Mouse (Mus musculus) liver, postnatal 0 days (tissue): ENCODE results near the gene Fam131b. TPM values are rescaled to one million over a fixed set of nuclear protein-coding genes. Genes with fewer than 3 reads are reported as not detected.
A peak's percentile ranks its signal among the peaks of the same experiment; 100 is the strongest.

Experiments used
- ATAC-seq: fragments of 200-750 bp; cut with Nextera tagmentation; 2 replicates; pipeline ENCODE4 v1.8.0; 2017; ENCODE audit warnings: mild to moderate bottlenecking, moderate library complexity
- DNase-seq: peaks from one replicate; pipeline ENCODE4 v3.0.0-alpha.2; 2016
- H3K27ac ChIP-seq: fragments of 300-500 bp; sonication (generic); 2 replicates; pipeline ENCODE4 v1.5.1; 2014; ENCODE audit warnings: antibody characterized with exemption, moderate library complexity, mild to moderate bottlenecking, low read depth
- H3K27me3 ChIP-seq: fragments of 300-500 bp; sonication (generic); 2 replicates; pipeline ENCODE4 v1.6.1; 2014; ENCODE audit warnings: low read length, control low read depth, mixed read lengths; ENCODE audit not compliant: insufficient read depth
- H3K36me3 ChIP-seq: fragments of 300-500 bp; sonication (generic); replicated peaks from 2 replicates; pipeline ENCODE4 v1.6.1; 2014; ENCODE audit warnings: mild to moderate bottlenecking, control low read depth, low read length, moderate library complexity, mixed read lengths; ENCODE audit not compliant: insufficient read depth
- H3K4me1 ChIP-seq: fragments of 300-500 bp; sonication (generic); 2 replicates; pipeline ENCODE4 v1.6.1; 2014; ENCODE audit warnings: antibody characterized with exemption, mild to moderate bottlenecking, control low read depth; ENCODE audit not compliant: insufficient read depth
- H3K4me2 ChIP-seq: fragments of 300-500 bp; sonication (generic); 2 replicates; pipeline ENCODE4 v1.6.1; 2014; ENCODE audit warnings: low read depth, mild to moderate bottlenecking, low read length, moderate library complexity, mixed read lengths
- H3K4me3 ChIP-seq: fragments of 300-500 bp; sonication (generic); 2 replicates; pipeline ENCODE4 v1.5.1; 2014; ENCODE audit warnings: low read depth, low read length
- H3K9ac ChIP-seq: fragments of 300-500 bp; sonication (generic); replicated peaks from 2 replicates; pipeline ENCODE4 v1.6.1; 2014; ENCODE audit warnings: mild to moderate bottlenecking, moderate library complexity
- H3K9me3 ChIP-seq: fragments of 300-500 bp; sonication (generic); 2 replicates; pipeline ENCODE4 v1.6.1; 2016; ENCODE audit warnings: mild to moderate bottlenecking, control low read depth, low read length, mixed read lengths
- CTCF ChIP-seq: sonication (generic); IDR thresholded peaks from 2 replicates; pipeline ENCODE4 v1.5.1; 2016; ENCODE audit warnings: antibody characterized with exemption, low read depth
- EP300 ChIP-seq: IDR thresholded peaks from 2 replicates; pipeline ENCODE4 v1.6.1; 2016; ENCODE audit warnings: antibody characterized with exemption, low read depth, mild to moderate bottlenecking
- WGBS: fragments of 180-500 bp; shearing (Covaris S2); extraction: QIAGEN DNeasy Blood & Tissue Kit; methylation state at CpG from one replicate; pipeline ENCODE4 v1.1.7; 2014; ENCODE audit not compliant: insufficient replicate concordance; 5-methylcytosine and 5-hydroxymethylcytosine counted together
- polyA plus RNA-seq: library from polyadenylated mRNA; unstranded; fragments of >200 nt; fragmentation: Nextera tagmentation; extraction: Ambion mirVana; gene quantifications from 2 replicates; pipeline ENCODE4 v1.2.1, GENCODE M21; 2015

The Fam131b gene
- polyA plus RNA-seq, 1 experiment from 2014 or later = not detected

DNA sequence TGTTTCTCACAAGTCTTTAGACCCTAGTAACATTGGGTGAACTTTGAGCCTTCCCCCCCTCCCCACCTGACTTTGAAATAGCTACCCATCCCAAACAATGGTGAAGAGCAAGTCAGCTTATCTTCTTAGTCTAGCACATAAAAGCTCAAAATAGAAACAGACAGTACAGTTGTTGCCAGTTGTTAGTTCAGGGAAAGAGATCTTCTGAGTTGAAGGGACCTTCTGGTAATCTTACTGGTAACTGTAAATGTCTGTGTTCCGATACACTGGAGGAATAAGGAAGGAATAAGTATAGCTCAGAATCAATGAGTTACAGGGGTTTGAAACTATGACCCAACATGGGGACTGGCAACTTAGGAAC lies 28.0 kb upstream of the Fam131b start:
- no peaks in the 10 kb centered on the region for H3K9me3 ChIP-seq
- H3K27ac ChIP-seq = peak overlapping the region; percentile 66
- H3K4me1 ChIP-seq = peaks cover 36% of the 10 kb centered on the region
- TF ChIP-seq CTCF (no peak), EP300 (no peak)
- ATAC-seq (no peak), DNase-seq (no peak)
- WGBS = 49% methylated on average over 1 of the region's 1 CpGs
- no peak overlapping the region; the same call in 1 of the 2 replicates for H3K9ac ChIP-seq
- H3K4me2 ChIP-seq = peak overlapping the region; percentile 89
- H3K36me3 ChIP-seq = peaks cover 35% of the 10 kb centered on the region
- no peaks in the 10 kb centered on the region for H3K27me3 ChIP-seq
- peak overlapping the region; percentile 87 for H3K4me3 ChIP-seq

DNA sequence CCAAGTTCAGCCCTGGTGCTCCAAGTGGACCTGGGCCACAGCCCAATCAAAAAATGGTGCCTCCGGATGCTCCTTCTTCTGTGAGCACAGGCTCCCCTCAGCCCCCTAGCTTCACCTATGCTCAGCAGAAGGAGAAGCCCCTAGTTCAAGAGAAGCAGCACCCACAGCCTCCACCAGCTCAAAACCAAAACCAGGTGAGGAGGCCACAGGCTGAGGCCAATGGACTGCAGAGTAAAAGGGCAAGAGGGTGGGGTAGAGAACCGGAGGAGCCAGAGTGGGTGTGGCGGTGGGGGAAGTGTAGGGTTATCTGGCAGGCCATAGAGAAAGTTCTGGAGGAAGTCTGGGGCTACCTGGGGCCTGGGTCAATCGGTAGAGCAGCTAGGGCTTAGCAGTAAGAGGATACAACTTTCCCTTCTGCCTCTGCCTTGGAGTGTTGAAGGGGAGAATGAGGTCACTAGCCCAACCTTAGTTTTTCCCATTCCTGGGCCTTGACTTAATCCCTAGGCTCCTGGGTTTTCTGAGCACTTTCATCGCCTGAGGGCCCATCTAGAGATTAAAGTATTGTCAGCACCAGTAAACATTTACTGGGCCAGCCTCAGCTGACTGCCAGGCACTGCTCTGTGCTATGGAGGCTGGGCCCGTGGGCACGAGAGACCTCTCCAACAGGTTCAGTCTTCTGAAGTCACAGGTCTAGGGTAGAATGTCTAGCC lies 27.5 kb upstream of the Fam131b start:
- Histone ChIP-seq H3K9ac (peak overlapping the region; percentile 92), H3K27ac (peak overlapping the region; percentile 66), H3K9me3 (no peaks in the 10 kb centered on the region), H3K4me2 (peak overlapping the region; percentile 89), H3K4me1 (peaks cover 36% of the 10 kb centered on the region), H3K36me3 (peaks cover 30% of the 10 kb centered on the region), H3K27me3 (no peaks in the 10 kb centered on the region), H3K4me3 (peak overlapping the region; percentile 87)
- TF ChIP-seq CTCF (no peak), EP300 (no peak)
- peak; percentile 54 for DNase-seq
- ATAC-seq = no peak
- WGBS = 38% methylated on average over 7 of the region's 7 CpGs

DNA sequence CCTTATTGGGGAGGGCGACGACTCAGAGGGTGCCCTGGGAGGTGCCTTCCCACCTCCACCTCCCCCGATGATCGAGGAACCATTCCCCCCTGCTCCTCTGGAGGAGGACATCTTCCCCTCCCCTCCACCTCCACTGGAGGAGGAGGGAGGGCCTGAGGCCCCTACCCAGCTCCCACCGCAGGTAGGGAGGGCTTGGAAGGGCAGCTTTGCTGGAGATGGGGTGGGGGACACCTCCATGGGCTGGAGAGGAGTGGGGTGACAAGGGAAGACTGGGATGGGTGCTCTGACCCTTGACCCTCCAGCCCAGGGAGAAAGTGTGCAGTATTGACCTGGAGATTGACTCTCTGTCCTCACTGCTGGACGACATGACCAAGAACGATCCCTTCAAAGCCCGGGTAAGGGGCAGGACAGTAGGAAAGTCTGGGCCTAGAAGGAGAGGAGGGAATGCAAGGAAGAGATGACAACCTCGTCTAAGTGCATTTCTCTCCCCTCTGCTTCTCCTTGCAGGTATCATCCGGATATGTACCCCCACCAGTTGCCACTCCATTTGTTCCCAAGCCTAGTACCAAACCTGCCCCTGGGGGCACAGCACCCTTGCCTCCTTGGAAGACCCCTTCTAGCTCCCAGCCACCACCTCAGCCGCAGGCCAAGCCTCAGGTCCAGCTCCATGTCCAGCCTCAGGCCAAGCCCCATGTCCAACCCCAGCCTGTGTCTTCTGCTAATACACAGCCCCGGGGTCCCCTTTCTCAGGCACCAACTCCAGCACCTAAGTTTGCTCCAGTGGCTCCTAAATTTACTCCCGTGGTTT lies 26.7 kb upstream of the Fam131b start:
- Histone ChIP-seq H3K9ac (peak overlapping the region; percentile 92), H3K4me1 (peaks cover 36% of the 10 kb centered on the region), H3K4me2 (peak overlapping the region; percentile 89), H3K27ac (peak overlapping the region; percentile 66), H3K9me3 (no peaks in the 10 kb centered on the region), H3K4me3 (peak overlapping the region; percentile 87), H3K27me3 (no peaks in the 10 kb centered on the region), H3K36me3 (peaks cover 22% of the 10 kb centered on the region)
- DNase-seq = no peak
- TF ChIP-seq CTCF (no peak), EP300 (no peak)
- ATAC-seq = no peak
- WGBS = 29% methylated on average over 13 of the region's 13 CpGs

DNA sequence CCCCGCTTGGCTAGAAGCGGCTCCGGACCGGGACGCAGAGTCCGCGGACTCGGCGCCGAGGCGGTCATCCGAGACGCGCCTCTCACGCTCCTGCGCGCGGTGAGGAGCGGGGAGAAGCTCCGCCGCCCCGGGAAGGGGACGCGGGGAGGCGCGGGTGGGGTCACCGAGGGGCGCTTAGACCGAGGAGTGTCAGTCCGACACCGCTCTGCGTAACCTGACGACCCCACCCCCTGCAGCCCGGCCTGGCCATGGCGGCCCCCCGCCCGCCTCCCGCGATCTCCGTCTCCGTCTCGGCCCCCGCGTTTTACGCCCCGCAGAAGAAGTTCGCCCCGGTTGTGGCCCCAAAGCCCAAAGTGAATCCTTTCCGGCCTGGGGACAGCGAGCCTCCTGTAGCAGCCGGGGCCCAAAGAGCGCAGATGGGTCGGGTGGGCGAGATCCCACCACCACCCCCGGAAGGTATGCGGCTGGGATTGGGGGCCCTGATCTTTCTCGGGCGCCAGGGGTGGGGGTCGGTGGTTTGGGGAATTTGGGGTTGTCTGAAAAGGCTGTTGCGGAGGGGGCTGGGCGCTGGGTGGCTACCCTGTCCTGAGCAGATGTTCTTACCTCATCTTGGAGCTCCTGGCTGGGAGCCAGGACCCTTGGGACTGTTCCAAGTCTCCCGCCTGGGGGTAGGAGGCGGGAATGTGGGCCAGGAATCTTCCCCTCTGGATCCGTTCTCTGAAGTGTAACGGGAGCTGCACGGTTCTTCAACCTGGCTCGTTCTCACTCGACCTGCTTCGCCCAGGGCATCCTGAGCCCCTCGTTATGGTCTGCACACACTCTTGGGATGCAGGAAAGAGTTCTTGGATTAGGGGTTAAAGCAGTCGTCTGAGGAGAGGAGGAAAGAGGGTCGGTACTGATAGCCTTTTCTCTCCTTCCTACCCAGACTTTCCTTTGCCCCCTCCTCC lies 25.9 kb upstream of the Fam131b start:
- peak overlapping the region; percentile 87 for H3K4me3 ChIP-seq
- peak overlapping the region; percentile 92 for H3K9ac ChIP-seq
- H3K36me3 ChIP-seq = peaks cover 13% of the 10 kb centered on the region; the same call in 1 of the 2 replicates
- DNase-seq (peak; percentile 80), ATAC-seq (peak; percentile 0; the same call in 1 of the 2 replicates)
- WGBS = under 1% methylated on average over 57 of the region's 72 CpGs
- H3K27me3 ChIP-seq = no peaks in the 10 kb centered on the region
- TF ChIP-seq EP300 = no peak
- no peak for TF ChIP-seq CTCF
- H3K27ac ChIP-seq = peak overlapping the region; percentile 96
- no peaks in the 10 kb centered on the region for H3K9me3 ChIP-seq
- peak overlapping the region; percentile 89 for H3K4me2 ChIP-seq
- H3K4me1 ChIP-seq = peaks cover 36% of the 10 kb centered on the region

DNA sequence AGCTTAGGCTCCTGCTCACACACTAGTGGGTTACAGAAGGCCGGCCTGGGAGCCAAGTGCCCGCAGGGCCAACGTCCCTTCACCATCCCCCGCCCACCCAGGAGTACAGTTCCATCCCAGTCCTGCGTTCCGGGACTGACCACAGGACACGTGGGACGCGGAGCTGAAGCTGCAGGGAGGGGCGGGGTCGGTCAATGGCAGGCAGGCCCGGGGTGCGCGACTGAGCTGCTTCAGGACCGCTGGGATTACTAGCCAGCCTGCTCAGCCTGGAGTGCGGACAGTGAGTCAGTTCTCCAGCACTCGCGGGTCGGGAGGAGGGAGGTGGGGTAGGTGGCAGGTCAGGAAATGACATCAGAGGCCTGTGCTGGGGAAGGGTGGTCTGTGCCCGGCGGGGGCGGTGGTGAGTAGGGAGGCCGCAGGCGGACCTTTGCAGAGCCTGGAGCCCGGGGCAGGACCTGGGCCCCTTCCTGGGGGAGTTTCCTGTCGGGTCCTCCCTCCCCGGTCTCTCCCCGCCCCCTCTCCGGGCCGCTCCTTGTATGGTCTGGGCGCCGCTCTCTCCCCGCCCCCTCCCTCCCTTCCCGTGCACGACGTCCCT lies 25.1 kb upstream of the Fam131b start, which contains the start of gene Zyx:
Gene Zyx, plus strand, starts transcription at position 205 of the 595 bp plus-strand sequence.
- H3K9ac ChIP-seq = peak within 1 kb of the TSS; percentile 92
- peak; percentile 52 for TF ChIP-seq CTCF
- TF ChIP-seq EP300 = no peak
- H3K9me3 ChIP-seq = no peaks in the 10 kb centered on the region
- H3K36me3 ChIP-seq = peaks cover 8% of the 10 kb centered on the region; the same call in 1 of the 2 replicates
- WGBS = under 1% methylated on average over 26 of the region's 36 CpGs
- H3K27ac ChIP-seq = peak within 1 kb of the TSS; percentile 96
- peak within 1 kb of the TSS; percentile 87 for H3K4me3 ChIP-seq
- peak within 1 kb of the TSS; percentile 89 for H3K4me2 ChIP-seq
- ATAC-seq (peak; percentile 91), DNase-seq (peak; percentile 94)
- H3K4me1 ChIP-seq = peaks cover 31% of the 10 kb centered on the region
- no peaks in the 10 kb centered on the region for H3K27me3 ChIP-seq
